ENCODE assay signal across 8 mouse cellular contexts in genomic region chr10:79916808-79917531, GRCm38 (mm10). TPM values are rescaled to one million over a fixed set of nuclear protein-coding genes. Genes with fewer than 3 reads are reported as not detected.
DNase-seq lines count a peak whose midpoint lies in the region; ATAC-seq lines count a peak whose summit lies in the region.

TSS of gene Kiss1r (plus strand) at chr10:79916971.

- H3K27me3 ChIP-seq in intestine, embryonic 16.5 days (replicated peaks; ENCODE audit: control insufficient read depth, insufficient read depth, low read length): peaks cover 42% of the 10 kb centered on the region

- no peaks in the 10 kb centered on the region; the same call in 1 of the 2 replicates for H3K36me3 ChIP-seq in intestine, embryonic 16.5 days (ENCODE audit: control insufficient read depth, insufficient read depth, low read length)

- intact Hi-C loops in left cerebral cortex, postnatal 36 days (cut with DNase I): no loop called here

- WGBS in intestine, embryonic 16.5 days: 2% methylated on average over 41 of the region's 42 CpGs

- peak; percentile 81 for ATAC-seq in intestine, embryonic 16.5 days

- H3K9me3 ChIP-seq in intestine, embryonic 16.5 days (ENCODE audit: control insufficient read depth, low read length): no peaks in the 10 kb centered on the region

- DNase-seq in adrenal gland, adult 2 months: peak; percentile 93
- peak; percentile 88 for DNase-seq in embryo, embryonic 9.5 days (ENCODE audit: extremely low spot score)
- peak; percentile 83 to 89 for DNase-seq in gastrocnemius, postnatal 4 days (ENCODE audit: low spot score in 2 of 2)
- peak; percentile 84 to 88 for DNase-seq in left cerebral cortex, postnatal 36 days (ENCODE audit: low spot score in 2 of 2)
- peak; percentile 72 for DNase-seq in mesoderm, embryonic 11.5 days (ENCODE audit: low read depth, low spot score)
- DNase-seq in right cerebral cortex, postnatal 36 days (ENCODE audit: low spot score in 2 of 2): peak; percentile 73 to 77
- DNase-seq in urinary bladder, postnatal 4 days (ENCODE audit: low spot score in 2 of 2): peak; percentile 81 to 91

- peak within 1 kb of the TSS; percentile 84 for H3K4me3 ChIP-seq in intestine, embryonic 16.5 days (ENCODE audit: low read length)

- peak within 1 kb of the TSS; percentile 95 for H3K9ac ChIP-seq in intestine, embryonic 16.5 days (ENCODE audit: low read depth, low read length)

- peak within 1 kb of the TSS; percentile 77 for H3K27ac ChIP-seq in intestine, embryonic 16.5 days (ENCODE audit: low read length)

- peak within 1 kb of the TSS; percentile 79 for H3K4me2 ChIP-seq in intestine, embryonic 16.5 days (ENCODE audit: low read depth, low read length)

- H3K4me1 ChIP-seq in intestine, embryonic 16.5 days (ENCODE audit: control insufficient read depth, insufficient read depth, low read length): peaks cover 55% of the 10 kb centered on the region

RNA-seq across cellular contexts. Expression of gene Kiss1r, which starts in this region (rescaled TPM):
- total RNA-seq in adrenal gland, adult 2 months (2021): 1 to 10 TPM; 1.4 TPM
- 11.8 and 15.1 TPM in 2 replicates for polyA plus RNA-seq in adrenal gland, adult 2 months (2012; rRNA removed)
- total RNA-seq in gastrocnemius, postnatal 4 days (2021): under 1 TPM; 0.41 to 0.56 TPM
- 0.68 and 0.69 TPM in 2 replicates for polyA plus RNA-seq in intestine, embryonic 16.5 days (2015; fragmentation: Nextera tagmentation; extraction: Ambion mirVana)
- 1 to 10 TPM; 6.7 to 8.2 TPM for total RNA-seq in left cerebral cortex, postnatal 36 days (2021)

Comparison
In these comparisons a context has a peak if more than half of its experiments do, and no peak if none do; other contexts are left out.
1. Peak in every context shown above with its lines: DNase-seq, ATAC-seq, H3K4me3 ChIP-seq and H3K27ac ChIP-seq.
2. Peak in DNase-seq in gastrocnemius, postnatal 4 days; RNA of the gene not detected or under 1 TPM.
3. Peak in ATAC-seq, H3K4me3 ChIP-seq, H3K27ac ChIP-seq, H3K9ac ChIP-seq and H3K4me2 ChIP-seq in intestine, embryonic 16.5 days; RNA of the gene not detected or under 1 TPM.